Mouse (Mus musculus) lung, postnatal 4 days (tissue): ENCODE results near the gene Psmd4.
A peak's percentile ranks its signal among the peaks of the same experiment; 100 is the strongest.
"Not testable (repeated sequence)": the region's sequence is repeated elsewhere in the genome, so short reads cannot be mapped to it uniquely, and the experiment has no call there.

Experiments
- DNase-seq, 2 experiments: peaks; one replicate each; pipeline ENCODE4 v3.0.0; 2021

Gene Psmd4

DNA sequence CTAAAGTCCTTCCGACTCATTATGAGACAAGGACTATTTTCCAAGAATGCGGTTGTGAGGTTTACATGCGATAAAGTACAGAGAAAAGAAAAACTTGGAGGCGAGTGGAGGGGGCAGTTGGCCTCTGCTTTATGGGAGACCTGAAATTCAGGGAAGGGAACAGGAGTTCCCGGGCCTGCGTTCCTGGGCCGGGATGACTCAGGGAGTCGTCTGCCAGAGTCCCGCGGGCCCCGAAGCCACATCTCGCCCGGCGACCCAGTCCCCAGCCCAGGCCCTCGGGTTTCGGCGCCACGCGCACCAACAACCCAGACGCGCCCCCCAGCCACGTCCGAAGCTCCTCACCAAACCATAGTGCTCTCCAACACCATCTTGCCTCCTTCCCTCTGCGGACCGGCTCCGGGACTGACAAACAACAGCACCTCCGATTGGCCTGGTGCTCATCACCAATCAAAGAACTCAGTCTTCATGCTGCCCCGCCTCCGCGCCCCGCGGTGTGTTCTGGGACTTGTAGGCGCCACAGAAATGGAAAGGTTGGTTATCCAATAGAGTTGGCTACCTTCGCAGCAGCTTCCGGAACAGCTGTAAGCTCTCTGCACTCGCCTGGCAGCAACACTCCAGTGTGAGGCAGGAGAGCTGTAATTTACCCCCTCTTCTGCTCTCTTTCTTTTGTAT, at the start of gene Psmd4:
Gene Psmd4 (minus strand): TSS at position 449 of the 672 bp plus-strand sequence.
- DNase-seq = peak; percentile 98

DNA sequence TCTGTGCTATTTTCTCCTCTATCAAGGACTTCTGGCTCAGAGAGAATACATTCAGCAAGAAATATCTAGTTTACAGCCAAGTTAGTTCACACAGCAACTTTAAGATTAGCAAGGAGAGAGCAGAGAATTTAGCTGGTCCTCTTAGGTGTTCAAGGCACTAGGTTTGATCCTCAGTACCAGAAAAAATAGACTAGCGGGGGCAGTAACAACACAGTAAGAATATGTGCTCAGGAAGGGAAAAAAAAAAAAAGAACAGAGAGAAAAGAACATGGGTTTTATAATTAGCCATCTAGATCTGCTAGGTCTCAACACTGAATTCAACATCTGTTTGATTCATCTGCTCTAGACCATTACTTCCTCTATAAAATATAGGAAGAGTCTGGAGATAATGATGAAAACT, 45.7 kb upstream of the Psmd4 start:
- no peak for DNase-seq

DNA sequence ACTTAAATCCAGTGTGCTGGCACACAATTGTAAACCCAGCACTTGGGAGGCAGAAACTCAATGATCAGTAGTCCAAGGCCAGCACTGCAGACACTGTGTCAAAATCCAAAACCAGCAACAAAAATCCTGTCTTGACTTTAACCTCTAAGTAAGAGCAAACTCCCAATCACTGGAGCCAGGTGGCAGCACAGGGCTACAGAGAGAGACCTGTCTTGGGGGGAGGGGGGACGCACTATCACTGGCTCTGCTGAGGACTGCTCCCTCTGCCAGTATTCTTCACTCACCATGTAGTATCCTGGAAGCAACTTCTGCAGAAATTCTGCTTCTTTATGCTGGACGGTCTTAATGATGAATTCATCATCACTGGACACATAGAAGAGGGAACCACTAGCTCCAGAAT, 29.2 kb upstream of the Psmd4 start:
- no peak for DNase-seq

- DNase-seq = no peak
Observed at GRCm38 (mm10) chr3:95066570-95066969, 24.2 kb upstream of the Psmd4 start.

- DNase-seq = no peak
Observed at GRCm38 (mm10) chr3:95066095-95066494, 23.7 kb upstream of the Psmd4 start.

DNA sequence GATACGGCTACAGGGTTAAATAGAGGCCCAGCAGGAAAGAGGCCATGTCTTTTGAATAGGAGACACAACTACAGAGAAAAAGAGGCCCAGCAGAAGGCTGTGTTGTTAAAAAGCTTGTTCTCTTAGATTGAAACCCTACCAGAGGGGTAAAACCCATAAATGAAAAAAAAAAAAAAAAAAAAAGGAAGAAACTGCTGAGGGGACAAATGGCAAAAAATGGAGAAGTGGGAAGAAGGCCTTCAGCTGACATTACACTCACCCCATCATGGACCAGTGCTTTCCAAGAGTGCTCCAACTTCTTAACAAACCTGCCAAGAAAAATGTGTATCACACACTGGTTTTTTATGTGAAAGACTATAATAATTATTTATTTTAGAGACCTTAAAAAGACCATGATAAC, 23.1 kb upstream of the Psmd4 start:
- DNase-seq = no peak

- DNase-seq = no peak
Observed at GRCm38 (mm10) chr3:95063741-95064140, 21.3 kb upstream of the Psmd4 start.

GRCm38 (mm10) chr3:95058078-95058477, 15.7 kb upstream of the Psmd4 start:
- no peak for DNase-seq

DNA sequence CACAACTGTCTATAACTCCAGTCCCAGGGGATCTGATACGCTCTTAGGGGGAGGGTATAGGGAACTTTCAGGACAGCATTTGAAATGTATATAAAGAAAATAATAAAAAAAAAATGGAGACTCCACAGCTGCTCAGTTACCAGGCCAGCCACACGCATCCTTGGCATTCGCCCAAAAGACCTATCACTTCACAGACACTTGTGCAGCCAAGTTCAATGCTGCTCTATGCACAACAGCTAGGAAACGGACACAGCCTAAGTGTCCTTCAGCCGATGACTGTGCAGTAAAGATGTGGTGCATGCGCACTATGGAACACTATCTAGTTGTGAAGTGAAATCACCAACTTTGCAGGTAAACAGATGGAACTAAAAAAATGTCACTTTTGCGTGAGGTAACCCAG, 13.9 kb upstream of the Psmd4 start:
- DNase-seq = peak in 1 of 2 experiments; percentile 40

DNA sequence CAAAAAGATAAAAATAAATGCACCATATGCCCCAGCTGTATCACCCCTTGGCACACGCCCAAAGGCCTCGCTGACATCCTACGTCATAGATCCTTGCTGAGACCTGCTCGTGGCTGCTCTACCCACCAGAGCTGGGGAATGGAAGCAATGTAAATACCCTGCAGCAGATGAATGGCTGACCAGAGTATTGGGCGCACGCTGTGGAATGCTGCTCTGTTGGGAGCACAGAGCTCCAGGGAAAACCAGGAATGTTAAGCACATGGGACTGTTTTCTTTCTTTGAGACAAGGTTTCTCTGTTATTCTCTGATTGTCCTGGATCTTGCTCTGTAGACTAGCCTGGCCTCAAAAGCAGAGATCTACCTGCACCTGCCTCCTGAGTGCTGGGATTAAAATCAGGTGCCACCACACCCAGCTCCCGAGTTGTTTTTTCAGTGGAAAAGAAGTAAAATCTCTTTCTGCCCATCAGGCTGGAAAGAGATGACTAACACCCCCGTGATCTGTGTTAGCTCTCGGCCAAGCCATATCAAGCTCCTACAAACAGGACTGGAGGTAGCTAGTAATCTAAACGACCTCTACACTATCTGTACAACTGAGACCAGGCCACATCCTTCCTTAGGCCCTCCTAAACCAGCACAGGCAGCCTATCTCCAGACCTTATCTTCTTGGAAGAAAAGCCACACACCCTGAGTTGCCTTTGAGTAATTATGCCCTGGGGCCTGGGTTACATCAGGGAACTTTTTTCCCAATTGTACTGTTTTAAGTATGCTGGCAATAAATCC, 12.3 kb upstream of the Psmd4 start:
- peak; percentile 39 to 46 for DNase-seq

- DNase-seq = peak in 1 of 2 experiments; percentile 52
Observed at GRCm38 (mm10) chr3:95053701-95054100, 11.3 kb upstream of the Psmd4 start.

DNA sequence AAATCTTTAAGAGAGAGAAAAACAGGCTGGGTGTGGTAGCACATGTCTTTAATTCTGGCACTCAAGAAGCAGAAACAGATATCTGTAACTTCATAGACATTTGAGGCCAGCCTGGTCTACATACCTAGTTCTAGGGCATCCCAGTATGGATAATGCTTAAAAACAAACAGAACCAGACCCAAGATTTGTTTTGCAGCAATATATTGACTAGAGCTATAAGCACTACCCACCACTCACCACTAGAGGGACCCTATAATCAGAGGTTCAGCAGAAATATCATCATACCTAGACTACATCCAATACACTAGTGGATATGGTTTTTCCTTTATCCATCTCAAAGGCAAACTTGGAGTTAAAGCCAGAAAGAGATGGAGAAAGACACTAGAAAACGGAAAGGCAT, 10.5 kb upstream of the Psmd4 start:
- DNase-seq = peak in 1 of 2 experiments; percentile 55

DNA sequence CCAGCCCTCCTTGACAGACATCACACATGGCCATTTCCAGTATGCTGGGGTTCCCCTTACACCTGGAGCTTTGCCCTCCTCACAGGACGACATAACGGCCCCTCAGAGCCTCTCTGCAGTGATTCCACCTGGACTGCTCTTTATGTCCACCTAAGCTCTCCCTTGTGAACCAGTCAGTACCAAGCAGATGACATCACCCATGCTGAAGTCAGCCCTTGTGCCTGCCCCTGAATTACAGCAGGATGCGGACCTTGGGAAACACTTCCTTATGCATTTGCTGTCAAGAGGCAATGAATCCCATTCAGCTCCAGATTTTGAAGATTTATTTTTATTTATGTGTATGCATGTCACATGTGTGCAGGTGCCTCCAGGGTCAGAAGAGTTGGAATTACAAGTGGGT, 5.5 kb upstream of the Psmd4 start:
- no peak for DNase-seq

DNA sequence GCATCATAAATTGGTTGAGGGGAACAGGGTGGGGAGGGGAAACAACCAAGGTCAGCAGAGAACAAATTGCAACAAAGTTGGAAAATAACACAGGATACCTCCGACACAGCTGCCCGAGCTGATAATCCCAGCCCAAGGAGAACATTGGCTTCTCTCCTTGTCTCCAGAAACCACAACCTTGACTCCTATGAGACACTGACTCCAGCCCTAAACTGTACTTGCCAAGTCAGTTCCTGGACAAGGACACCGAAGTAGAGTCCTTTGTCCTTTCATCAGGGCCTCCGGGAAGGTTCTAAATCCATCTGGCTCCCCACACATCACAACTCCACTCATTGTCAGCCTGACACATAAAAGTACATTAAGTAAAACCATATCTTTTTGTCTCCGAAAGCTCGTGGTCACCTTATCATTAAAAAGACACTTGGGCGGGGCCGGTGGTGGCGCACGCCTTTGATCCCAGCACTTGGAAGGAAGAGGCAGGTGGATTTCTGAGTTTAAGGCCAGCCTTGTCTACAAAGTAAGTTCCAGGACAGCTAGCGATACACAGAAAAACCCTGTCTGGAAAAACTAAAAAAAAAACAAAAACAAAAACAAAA, 4.1 kb upstream of the Psmd4 start:
- DNase-seq = no peak

DNA sequence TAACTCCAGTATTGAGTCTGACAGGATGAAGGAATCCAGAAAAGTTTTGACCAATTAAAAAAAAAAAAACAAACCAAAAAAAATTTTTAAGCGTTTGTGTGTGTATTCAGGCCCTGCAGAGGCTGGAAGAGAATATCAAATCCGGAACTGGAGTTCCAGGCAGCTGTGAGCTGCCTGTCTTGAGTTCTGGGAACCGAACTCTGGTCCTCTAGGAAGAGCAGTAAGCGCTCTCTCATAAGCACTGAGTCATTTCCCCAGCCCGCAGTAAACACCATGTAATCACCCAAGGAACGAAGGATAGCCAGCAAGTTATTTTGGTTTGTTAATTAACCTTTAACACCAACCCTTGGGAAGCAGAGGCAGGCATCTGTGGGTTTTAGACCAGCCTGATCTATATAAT, 837 bp upstream of the Psmd4 start:
- no peak for DNase-seq

DNA sequence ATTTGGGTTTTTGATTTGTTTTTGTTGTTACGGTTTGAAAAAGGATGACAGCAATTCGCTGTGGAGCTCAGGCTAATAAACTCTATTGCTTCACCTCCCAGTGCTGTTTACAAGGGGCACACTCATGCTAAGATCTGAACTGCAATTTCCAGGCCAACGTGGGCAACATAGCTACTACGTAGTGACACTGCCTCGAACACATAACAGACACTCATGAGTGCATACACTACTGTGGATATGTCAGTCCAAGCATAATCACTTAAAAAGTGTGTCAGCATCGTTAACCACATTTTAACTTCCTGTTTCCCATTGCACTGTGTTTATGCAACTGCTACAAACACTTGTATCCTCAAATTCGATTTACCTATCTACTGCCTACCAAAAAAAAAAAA, 420 bp upstream of the Psmd4 start:
- no peak for DNase-seq

- no peak for DNase-seq
Observed at GRCm38 (mm10) chr3:95041625-95042024, 789 bp downstream of the Psmd4 start.

DNA sequence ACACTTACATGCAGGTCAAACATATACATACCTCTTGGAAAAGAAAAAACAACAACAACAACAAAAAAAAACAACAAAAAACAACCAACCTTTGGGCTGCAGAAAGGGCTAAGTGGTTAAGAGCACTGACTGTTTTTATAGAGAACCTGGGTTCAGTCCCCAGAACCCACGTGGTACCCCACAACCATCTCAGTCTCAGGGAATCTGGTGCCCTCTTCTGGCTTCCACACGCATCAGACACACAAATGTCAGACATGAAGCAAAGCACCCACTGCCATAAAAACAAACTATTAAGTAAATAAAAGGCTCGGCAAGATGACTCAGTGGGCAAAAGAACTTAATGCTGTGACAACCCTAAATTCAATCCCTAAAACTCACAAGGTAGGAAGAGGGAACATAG, 12.5 kb downstream of the Psmd4 start:
- no peak for DNase-seq

DNA sequence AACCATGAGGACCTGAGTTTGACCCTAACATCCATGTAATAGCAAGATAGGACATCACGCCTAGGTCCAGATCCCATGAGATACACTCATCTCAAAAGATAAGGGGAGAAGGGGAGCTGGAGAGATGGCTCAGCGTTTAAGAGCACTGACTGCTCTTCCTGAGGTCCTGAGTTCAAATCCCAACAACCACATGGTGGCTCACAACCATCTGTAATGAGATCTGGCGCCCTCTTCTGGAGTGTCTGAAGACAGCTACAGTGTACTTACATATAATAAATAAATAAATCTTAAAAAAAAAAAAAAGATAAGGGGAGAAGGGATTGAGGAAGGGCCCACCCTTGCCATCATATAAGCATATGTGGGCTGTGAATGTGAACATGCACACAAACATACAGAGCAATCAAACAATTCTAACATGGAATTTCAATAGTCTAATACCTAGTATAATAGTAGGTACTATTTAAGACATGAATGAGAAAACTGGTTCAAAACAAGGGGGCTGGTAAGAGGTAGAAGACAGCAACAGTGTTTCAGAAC, 13.1 kb downstream of the Psmd4 start:
- not testable (repeated sequence) for DNase-seq

GRCm38 (mm10) chr3:95028603-95029002, 13.8 kb downstream of the Psmd4 start:
- no peak for DNase-seq

DNA sequence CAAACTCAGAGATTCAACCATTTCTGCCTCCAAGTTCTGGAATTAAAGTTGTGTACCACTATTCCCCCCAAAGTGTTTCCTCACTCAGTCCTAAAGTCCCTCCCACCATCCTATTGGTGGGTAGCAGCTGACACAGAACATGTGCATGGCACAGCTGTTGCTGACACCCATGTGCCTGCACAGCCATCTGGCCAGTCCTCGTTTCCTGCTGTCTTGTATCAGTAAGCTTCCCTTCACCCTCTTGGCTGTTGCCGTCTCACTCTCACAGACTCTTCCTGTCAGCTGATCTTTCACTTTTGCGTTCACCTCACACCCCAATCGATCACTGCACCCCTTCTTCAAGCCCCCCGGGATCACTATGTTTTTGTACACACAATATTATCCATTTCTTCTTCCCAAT, 14.7 kb downstream of the Psmd4 start:
- peak in 1 of 2 experiments; percentile 68 for DNase-seq

GRCm38 (mm10) chr3:95027057-95027645, 15.3 kb downstream of the Psmd4 start:
- DNase-seq = no peak

- DNase-seq = no peak
Observed at GRCm38 (mm10) chr3:95025202-95025601, 17.2 kb downstream of the Psmd4 start.
